Mouse (Mus musculus) lung, embryonic 15.5 days (tissue): ENCODE results near the gene Csmd2. TPM values are rescaled to one million over a fixed set of nuclear protein-coding genes. Genes with fewer than 3 reads are reported as not detected.

Source experiments
- ATAC-seq: fragments of 200-750 bp; cut with Nextera tagmentation; 2 replicates; pipeline ENCODE4 v1.8.0; 2017; ENCODE audit warnings: moderate number of reproducible peaks, borderline replicate concordance; ENCODE audit not compliant: low FRiP score, low TSS enrichment; ENCODE audit errors: extremely low read depth
- H3K27ac ChIP-seq: fragments of 300-500 bp; sonication (generic); 2 replicates; pipeline ENCODE4 v1.5.1; 2015; ENCODE audit warnings: moderate library complexity, mild to moderate bottlenecking, inconsistent platforms
- H3K27me3 ChIP-seq: fragments of 300-500 bp; sonication (generic); 2 replicates; pipeline ENCODE4 v1.6.1; 2015; ENCODE audit warnings: inconsistent platforms
- H3K36me3 ChIP-seq: fragments of 300-500 bp; sonication (generic); 2 replicates; pipeline ENCODE4 v1.6.1; 2015; ENCODE audit warnings: inconsistent platforms
- H3K4me1 ChIP-seq: fragments of 300-500 bp; sonication (generic); 2 replicates; pipeline ENCODE4 v1.6.1; 2015; ENCODE audit warnings: inconsistent platforms
- H3K4me2 ChIP-seq: fragments of 300-500 bp; sonication (generic); 2 replicates; pipeline ENCODE4 v1.6.1; 2015; ENCODE audit warnings: inconsistent platforms, mild to moderate bottlenecking, moderate library complexity
- H3K4me3 ChIP-seq: fragments of 300-500 bp; sonication (generic); 2 replicates; pipeline ENCODE4 v1.5.1; 2015; ENCODE audit warnings: mild to moderate bottlenecking, inconsistent platforms
- H3K9ac ChIP-seq: fragments of 300-500 bp; sonication (generic); 2 replicates; pipeline ENCODE4 v1.6.1; 2015; ENCODE audit warnings: inconsistent platforms
- H3K9me3 ChIP-seq: fragments of 300-500 bp; sonication (generic); 2 replicates; pipeline ENCODE4 v1.6.1; 2016; ENCODE audit warnings: inconsistent platforms
- WGBS: fragments of 180-500 bp; shearing (Covaris S2); methylation state at CpG from one replicate; pipeline ENCODE4 v1.1.7; 2015; 5-methylcytosine and 5-hydroxymethylcytosine counted together
- polyA plus RNA-seq: library from polyadenylated mRNA; unstranded; fragments of >200 nt; fragmentation: Nextera tagmentation; extraction: Ambion mirVana; gene quantifications from 2 replicates; pipeline ENCODE4 v1.2.1, GENCODE M21; 2015

Csmd2 gene
- polyA plus RNA-seq, 1 experiment from 2014 or later = 0.21 TPM

DNA sequence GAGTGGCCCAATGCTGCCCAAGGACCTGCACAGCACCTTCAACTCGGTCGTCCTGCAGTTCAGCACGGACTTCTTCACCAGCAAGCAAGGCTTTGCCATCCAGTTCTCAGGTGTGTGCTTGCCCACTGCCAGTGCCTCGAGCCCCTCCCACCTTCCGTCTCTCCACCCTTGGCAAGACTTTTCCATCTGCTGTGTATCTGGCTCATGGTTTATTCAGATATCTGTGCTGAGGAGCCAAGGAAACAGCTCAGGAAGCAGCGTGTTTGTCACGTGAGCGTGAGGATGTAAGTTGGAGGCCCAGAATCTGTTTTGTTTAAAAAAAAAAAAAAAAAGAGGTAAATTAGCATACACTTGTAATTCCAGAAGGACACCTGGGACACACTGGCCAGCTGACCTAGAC, 455.1 kb downstream of the Csmd2 start:
- H3K27me3 ChIP-seq = no peaks in the 10 kb centered on the region
- 72% methylated on average over 8 of the region's 8 CpGs for WGBS
- no peak overlapping the region for H3K9ac ChIP-seq
- no peaks in the 10 kb centered on the region for H3K9me3 ChIP-seq
- H3K27ac ChIP-seq = no peak overlapping the region
- no peaks in the 10 kb centered on the region for H3K4me1 ChIP-seq
- H3K4me2 ChIP-seq = no peak overlapping the region
- ATAC-seq = no peak
- no peak overlapping the region for H3K4me3 ChIP-seq
- no peaks in the 10 kb centered on the region for H3K36me3 ChIP-seq

DNA sequence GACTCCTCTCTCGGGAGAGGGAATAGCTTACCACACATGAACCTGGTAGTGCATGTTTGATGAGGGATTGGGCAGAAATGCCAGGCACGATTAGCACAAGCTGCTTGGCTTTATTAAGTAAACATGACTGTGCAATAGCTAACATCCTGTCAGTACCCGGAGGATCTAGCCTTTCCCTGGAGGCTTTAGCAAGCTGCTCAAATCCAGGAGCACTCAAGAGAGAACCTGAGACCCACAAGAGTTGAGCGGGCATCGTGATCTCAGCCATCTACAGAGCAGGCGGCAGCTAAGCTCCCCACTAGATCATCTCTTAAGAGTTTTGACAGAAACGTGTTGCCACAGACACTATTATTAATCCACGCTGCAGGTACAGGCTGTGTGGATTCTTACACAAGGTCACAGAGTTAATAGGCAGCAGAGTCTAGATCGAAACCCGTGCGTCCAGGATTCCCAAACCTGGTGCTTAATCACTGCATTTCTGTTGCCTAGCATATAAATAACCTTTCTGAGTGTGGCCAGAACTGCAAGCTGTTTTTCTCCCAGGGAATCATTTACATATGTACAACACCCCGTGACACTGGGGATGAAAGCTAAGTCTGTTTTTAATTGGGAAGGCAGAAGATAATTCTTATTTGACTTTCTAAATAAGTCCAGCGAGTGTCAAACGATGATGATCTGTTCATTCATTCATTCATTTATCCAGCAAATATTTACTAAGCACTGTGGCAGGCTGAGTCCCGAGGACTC, 458.0 kb downstream of the Csmd2 start:
- Histone ChIP-seq H3K9me3 (no peaks in the 10 kb centered on the region), H3K27me3 (no peaks in the 10 kb centered on the region), H3K4me2 (no peak overlapping the region), H3K4me1 (peaks cover 6% of the 10 kb centered on the region), H3K9ac (no peak overlapping the region), H3K4me3 (no peak overlapping the region), H3K27ac (no peak overlapping the region), H3K36me3 (no peaks in the 10 kb centered on the region)
- WGBS = 41% methylated on average over 15 of the region's 15 CpGs
- no peak for ATAC-seq

DNA sequence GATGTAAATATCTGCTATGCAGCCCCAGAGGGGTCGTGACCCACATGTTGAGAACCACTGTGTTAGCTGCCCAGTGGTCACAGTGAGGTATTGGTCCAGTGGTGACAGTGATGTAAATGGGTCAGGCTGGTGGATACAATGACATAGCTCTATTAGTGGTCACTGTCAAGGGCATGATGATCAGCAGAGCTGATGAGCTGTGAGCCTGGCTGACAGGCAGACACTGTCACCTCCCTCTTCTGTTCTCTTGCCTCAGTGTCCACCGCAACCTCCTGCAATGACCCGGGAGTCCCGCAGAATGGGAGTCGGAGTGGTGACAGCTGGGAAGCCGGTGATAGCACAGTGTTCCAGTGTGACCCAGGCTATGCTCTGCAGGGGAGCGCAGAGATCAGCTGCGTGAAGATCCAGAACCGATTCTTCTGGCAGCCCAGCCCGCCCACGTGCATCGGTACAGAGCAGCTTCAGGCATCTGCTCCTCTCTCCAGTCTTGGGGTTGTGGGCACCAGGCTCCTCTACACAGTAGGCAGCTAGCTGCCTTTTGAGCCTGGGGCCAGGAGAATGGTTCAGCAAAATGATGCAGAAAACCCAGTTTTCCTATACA, 461.3 kb downstream of the Csmd2 start:
- no peaks in the 10 kb centered on the region for H3K9me3 ChIP-seq
- no peak overlapping the region for H3K4me3 ChIP-seq
- no peaks in the 10 kb centered on the region for H3K36me3 ChIP-seq
- no peak for ATAC-seq
- 74% methylated on average over 12 of the region's 12 CpGs for WGBS
- no peaks in the 10 kb centered on the region for H3K27me3 ChIP-seq
- H3K27ac ChIP-seq = no peak overlapping the region
- H3K4me2 ChIP-seq = no peak overlapping the region
- H3K4me1 ChIP-seq = peaks cover 17% of the 10 kb centered on the region
- H3K9ac ChIP-seq = no peak overlapping the region

DNA sequence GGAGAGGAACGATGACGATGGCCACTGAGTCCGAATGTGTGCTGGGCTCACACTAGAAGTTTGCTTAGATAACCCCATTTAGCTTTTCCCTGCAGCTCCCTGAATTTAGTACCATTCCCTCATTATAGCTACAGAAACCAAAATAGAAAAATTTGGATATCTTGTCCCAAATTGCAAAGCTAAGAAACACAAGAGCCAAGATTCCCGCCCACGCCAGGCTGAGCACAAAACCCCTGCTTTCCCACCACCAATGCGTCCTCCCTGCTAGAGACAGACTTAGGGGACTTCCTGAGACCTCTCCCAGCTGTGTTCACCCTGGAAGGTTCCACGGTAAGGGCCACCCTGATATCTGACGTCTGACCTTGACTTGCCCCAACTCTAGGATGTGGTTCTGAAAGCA, 462.5 kb downstream of the Csmd2 start:
- no peak overlapping the region for H3K4me3 ChIP-seq
- H3K9me3 ChIP-seq = no peaks in the 10 kb centered on the region
- H3K27me3 ChIP-seq = no peaks in the 10 kb centered on the region
- H3K27ac ChIP-seq = no peak overlapping the region
- H3K36me3 ChIP-seq = no peaks in the 10 kb centered on the region
- H3K4me2 ChIP-seq = no peak overlapping the region
- H3K9ac ChIP-seq = no peak overlapping the region
- peaks cover 17% of the 10 kb centered on the region for H3K4me1 ChIP-seq
- whole genome bisulfite sequencing = 74% methylated on average over 8 of the region's 8 CpGs
- no peak for ATAC-seq

DNA sequence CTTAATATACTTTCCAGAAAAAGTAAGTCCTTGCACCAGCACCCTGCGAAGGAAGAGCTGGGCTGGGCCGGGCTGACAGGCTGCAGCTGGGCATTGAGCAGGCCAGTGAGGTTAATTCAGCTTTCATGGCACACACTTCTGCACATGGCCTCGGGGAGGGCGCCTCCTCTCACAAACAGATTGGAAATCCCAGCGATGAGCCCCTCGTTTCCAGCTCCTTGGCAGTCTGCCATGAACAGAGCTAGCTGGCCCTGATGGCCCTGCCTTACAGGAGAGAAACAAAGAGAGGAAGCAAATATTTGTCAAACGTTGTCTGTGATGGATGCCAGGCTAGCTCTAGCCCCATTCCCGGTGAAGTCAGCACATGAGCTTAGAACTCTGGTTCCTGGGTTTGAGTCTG, 463.3 kb downstream of the Csmd2 start:
- Histone ChIP-seq H3K27me3 (no peaks in the 10 kb centered on the region), H3K9me3 (no peaks in the 10 kb centered on the region), H3K9ac (no peak overlapping the region), H3K4me2 (no peak overlapping the region), H3K4me1 (peaks cover 17% of the 10 kb centered on the region), H3K4me3 (no peak overlapping the region), H3K36me3 (no peaks in the 10 kb centered on the region), H3K27ac (no peak overlapping the region)
- ATAC-seq = peak; percentile 80; the same call in 1 of the 2 replicates
- WGBS = 12% methylated on average over 8 of the region's 8 CpGs

DNA sequence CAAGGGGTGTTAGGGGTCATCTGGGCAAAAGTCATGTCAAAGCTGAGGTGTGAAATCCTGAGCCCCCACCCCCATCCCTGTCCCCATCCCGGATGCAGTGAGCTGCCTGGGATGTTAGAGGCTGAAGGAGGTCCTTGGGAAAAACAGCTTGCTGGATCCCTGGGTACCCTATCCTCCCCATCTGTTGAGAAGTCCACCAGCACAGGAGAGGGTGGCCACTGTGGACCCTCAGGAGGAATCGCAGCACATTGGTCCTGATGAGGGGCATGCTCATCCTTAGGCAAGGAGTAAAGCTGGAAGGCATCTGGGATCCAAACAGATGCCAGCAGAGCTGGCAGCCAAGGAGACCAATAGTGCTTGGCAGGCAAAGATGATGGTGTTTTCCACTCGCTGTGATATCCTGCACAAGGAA, 463.7 kb downstream of the Csmd2 start:
- H3K27me3 ChIP-seq = no peaks in the 10 kb centered on the region
- ATAC-seq = no peak

DNA sequence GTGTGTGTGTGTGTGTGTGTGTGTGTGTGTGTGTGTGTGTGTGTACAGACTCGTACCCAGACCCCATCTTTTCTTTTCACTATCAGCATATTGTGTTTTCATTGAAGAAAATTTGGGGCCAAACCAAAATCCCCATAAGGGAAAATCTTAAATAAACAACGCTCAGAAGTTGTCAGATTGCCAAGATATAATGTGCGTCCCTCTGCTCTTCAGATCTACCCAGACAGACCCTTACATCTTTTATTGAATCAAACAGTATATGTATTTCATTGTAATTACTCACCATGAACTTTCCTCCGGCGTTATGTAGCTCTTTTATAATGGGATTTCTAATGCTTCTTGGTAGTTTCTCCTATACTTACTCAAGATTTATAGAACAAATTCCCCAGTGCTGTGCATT, 479.1 kb downstream of the Csmd2 start:
- H3K4me3 ChIP-seq = no peak overlapping the region
- no peaks in the 10 kb centered on the region for H3K27me3 ChIP-seq
- H3K27ac ChIP-seq = no peak overlapping the region
- H3K36me3 ChIP-seq = no peaks in the 10 kb centered on the region
- ATAC-seq = no peak
- no peak overlapping the region for H3K9ac ChIP-seq
- H3K4me1 ChIP-seq = 0 out of 2 replicates have a peak, but pooled peaks cover 9% of the 10 kb centered on the region
- WGBS = 43% methylated on average over 5 of the region's 5 CpGs
- no peaks in the 10 kb centered on the region for H3K9me3 ChIP-seq
- no peak overlapping the region for H3K4me2 ChIP-seq

More for the DNA sequence above, 463.7 kb downstream of the Csmd2 start:
- no peaks in the 10 kb centered on the region for H3K9me3 ChIP-seq
- H3K36me3 ChIP-seq = no peaks in the 10 kb centered on the region
- H3K27ac ChIP-seq = no peak overlapping the region
- no peak overlapping the region for H3K4me3 ChIP-seq
- H3K4me1 ChIP-seq = peaks cover 17% of the 10 kb centered on the region
- no peak overlapping the region for H3K9ac ChIP-seq
- 54% methylated on average over 3 of the region's 3 CpGs for WGBS
- no peak overlapping the region for H3K4me2 ChIP-seq

DNA sequence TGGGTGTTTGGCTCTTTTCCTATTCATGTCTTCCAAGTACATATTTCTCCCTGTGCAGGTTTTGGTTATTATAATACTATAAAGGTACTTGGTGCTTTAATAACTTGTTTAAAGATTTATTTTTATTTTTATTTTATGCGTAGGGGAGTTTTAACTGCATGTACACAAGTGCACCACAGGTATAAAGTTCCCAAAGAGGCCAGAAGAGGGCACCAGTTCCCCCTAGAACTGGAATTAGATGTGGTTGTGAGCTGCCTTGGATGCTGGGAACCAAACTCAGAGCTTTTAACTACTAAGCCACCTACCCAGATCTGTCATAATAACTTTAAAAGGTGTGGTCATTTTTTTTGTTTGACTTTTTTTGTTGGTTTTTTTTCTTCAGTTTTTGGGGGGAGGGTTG, 480.4 kb downstream of the Csmd2 start:
- H3K9me3 ChIP-seq = no peaks in the 10 kb centered on the region
- H3K9ac ChIP-seq = no peak overlapping the region
- 98% methylated on average over 1 of the region's 1 CpGs for WGBS
- H3K27ac ChIP-seq = no peak overlapping the region
- H3K27me3 ChIP-seq = no peaks in the 10 kb centered on the region
- ATAC-seq = no peak
- H3K4me3 ChIP-seq = no peak overlapping the region
- no peaks in the 10 kb centered on the region for H3K36me3 ChIP-seq
- no peak overlapping the region for H3K4me2 ChIP-seq
- 0 out of 2 replicates have a peak, but pooled peaks cover 9% of the 10 kb centered on the region for H3K4me1 ChIP-seq

DNA sequence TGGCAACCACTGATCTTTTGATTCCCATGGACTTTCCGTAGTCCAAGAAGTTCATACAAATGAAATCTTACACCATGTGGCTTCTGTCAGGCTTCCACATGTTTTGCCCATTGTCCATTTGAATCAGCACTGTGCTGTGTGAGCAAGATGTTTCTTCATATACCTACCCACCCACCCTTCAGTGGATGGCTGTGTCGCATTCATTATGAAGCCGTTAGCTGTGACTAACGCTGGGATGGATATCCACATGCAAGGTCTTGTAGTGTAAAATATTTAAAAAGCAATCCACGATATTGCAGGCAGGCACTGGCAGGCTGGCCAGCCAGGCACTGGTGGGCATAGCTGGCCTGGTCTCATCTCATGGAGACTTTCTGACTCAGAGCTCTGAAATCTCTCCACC, 488.6 kb downstream of the Csmd2 start:
- H3K36me3 ChIP-seq = no peaks in the 10 kb centered on the region
- H3K4me3 ChIP-seq = no peak overlapping the region
- ATAC-seq = no peak
- no peak overlapping the region for H3K9ac ChIP-seq
- no peaks in the 10 kb centered on the region for H3K4me1 ChIP-seq
- no peak overlapping the region for H3K4me2 ChIP-seq
- no peak overlapping the region for H3K27ac ChIP-seq
- 79% methylated on average over 5 of the region's 5 CpGs for WGBS
- H3K27me3 ChIP-seq = no peaks in the 10 kb centered on the region
- H3K9me3 ChIP-seq = no peaks in the 10 kb centered on the region

DNA sequence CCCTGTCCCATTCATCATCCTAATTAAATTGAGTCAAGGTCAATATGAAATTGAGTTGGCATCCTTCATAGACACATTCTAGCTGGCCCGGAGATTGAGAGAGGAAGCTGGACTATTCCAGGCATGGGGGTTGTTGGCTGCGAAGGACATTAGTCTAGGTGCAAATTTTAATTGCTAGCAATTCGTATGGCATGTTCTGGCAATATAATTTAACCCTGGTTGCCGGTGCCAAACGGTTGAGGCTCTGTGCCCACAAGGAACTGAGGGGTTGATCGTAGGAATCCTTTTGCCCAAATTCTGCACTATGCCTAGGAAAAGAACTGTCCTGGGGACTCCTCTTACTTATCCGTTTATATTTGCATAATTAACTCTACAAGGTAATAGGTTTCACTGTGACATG, 496.2 kb downstream of the Csmd2 start:
- no peak overlapping the region for H3K4me3 ChIP-seq
- no peak for ATAC-seq
- 81% methylated on average over 7 of the region's 7 CpGs for WGBS
- no peaks in the 10 kb centered on the region for H3K27me3 ChIP-seq
- H3K4me2 ChIP-seq = no peak overlapping the region
- H3K27ac ChIP-seq = no peak overlapping the region
- no peaks in the 10 kb centered on the region for H3K9me3 ChIP-seq
- H3K4me1 ChIP-seq = no peaks in the 10 kb centered on the region
- H3K9ac ChIP-seq = no peak overlapping the region
- H3K36me3 ChIP-seq = no peaks in the 10 kb centered on the region

DNA sequence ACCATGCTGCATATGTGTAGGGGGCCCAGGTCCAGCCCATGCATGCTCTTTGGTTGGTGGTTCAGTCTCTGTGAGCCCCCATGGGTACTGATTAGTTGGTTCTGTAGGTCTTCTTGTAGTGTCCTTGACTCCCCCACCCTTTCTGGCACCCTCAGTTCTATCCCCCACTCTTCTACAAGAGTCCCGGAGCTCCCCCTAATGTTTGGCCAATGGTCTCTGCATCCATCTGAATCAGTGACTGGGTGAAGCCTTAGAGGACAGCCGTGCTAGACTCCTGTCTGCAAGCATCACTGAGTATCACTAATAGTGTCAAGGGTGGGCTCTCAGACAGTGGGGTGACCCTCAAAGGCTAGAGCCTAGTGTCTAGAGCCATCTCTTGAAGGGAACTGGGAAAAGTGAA, 497.0 kb downstream of the Csmd2 start:
- ATAC-seq = no peak
- Histone ChIP-seq H3K4me2 (no peak overlapping the region), H3K4me1 (no peaks in the 10 kb centered on the region), H3K4me3 (no peak overlapping the region), H3K9me3 (no peaks in the 10 kb centered on the region), H3K27me3 (no peaks in the 10 kb centered on the region), H3K36me3 (no peaks in the 10 kb centered on the region), H3K27ac (no peak overlapping the region), H3K9ac (no peak overlapping the region)
- WGBS = 58% methylated on average over 2 of the region's 2 CpGs

DNA sequence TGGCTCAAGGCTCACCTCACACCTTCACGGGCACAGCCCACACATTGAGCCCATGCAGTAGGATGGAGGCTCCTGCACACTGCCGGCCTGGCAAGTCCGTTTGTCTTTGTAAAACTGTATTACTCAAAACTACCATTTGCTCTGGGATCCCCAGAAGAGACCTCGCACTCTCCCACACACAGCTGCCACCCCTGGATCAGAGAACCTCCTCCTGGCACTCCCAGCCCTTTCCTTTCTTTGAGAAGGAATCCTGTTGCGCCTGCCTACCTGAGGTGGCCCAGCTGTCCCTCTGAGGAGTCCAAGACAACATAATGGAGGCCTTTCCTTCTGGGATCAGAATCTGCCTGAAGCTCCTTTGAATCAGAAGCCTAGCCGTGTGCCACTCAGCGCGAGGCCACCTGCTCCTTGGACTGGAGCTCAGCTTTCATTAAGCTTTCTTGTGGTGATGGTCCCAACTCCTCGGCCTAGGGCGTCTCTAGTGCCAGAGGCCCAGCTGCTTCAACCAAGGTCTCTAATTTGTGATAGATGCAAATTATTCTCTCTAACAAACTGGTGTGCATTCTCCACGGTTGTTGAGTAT, 502.0 kb downstream of the Csmd2 start:
- Histone ChIP-seq H3K9me3 (no peaks in the 10 kb centered on the region), H3K27me3 (no peaks in the 10 kb centered on the region), H3K36me3 (no peaks in the 10 kb centered on the region), H3K4me1 (no peaks in the 10 kb centered on the region), H3K27ac (no peak overlapping the region), H3K9ac (no peak overlapping the region), H3K4me3 (no peak overlapping the region), H3K4me2 (no peak overlapping the region)
- WGBS = 61% methylated on average over 11 of the region's 11 CpGs
- ATAC-seq = no peak
